Mouse (Mus musculus) intestine, embryonic 14.5 days (tissue): ENCODE measurements around the gene Plscr3. TPM values are rescaled to one million over a fixed set of nuclear protein-coding genes. Genes with fewer than 3 reads are reported as not detected.

ENCODE experiments used
- ATAC-seq: fragments of 200-750 bp; cut with Nextera tagmentation; replicated peaks from 2 replicates; pipeline ENCODE4 v1.8.0; 2017; ENCODE audit warnings: low read depth, moderate number of reproducible peaks, moderate TSS enrichment, moderate library complexity; ENCODE audit not compliant: low FRiP score, low TSS enrichment
- DNase-seq: peaks from one replicate; pipeline ENCODE4 v3.0.0-alpha.2; 2018; ENCODE audit warnings: low spot score
- H3K27ac ChIP-seq: fragments of 300-500 bp; sonication (generic); 2 replicates; pipeline ENCODE4 v1.5.1; 2014; ENCODE audit warnings: low read depth, mild to moderate bottlenecking, control low read depth
- H3K27me3 ChIP-seq: fragments of 300-500 bp; sonication (generic); replicated peaks from 2 replicates; pipeline ENCODE4 v1.6.1; 2014; ENCODE audit warnings: low read length, control low read depth; ENCODE audit not compliant: control insufficient read depth, insufficient read depth
- H3K36me3 ChIP-seq: fragments of 300-500 bp; sonication (generic); 2 replicates; pipeline ENCODE4 v1.6.1; 2014; ENCODE audit warnings: low read length, control low read depth; ENCODE audit not compliant: control insufficient read depth, insufficient read depth
- H3K4me1 ChIP-seq: fragments of 300-500 bp; sonication (generic); replicated peaks from 2 replicates; pipeline ENCODE4 v1.6.1; 2014; ENCODE audit warnings: low read length, control low read depth, mixed read lengths; ENCODE audit not compliant: control insufficient read depth, insufficient read depth
- H3K4me2 ChIP-seq: fragments of 300-500 bp; sonication (generic); 2 replicates; pipeline ENCODE4 v1.6.1; 2014; ENCODE audit warnings: low read length
- H3K4me3 ChIP-seq: fragments of 300-500 bp; sonication (generic); 2 replicates; pipeline ENCODE4 v1.5.1; 2014; ENCODE audit warnings: low read depth, low read length, control low read depth, mixed read lengths
- H3K9ac ChIP-seq: fragments of 300-500 bp; sonication (generic); 2 replicates; pipeline ENCODE4 v1.6.1; 2014; ENCODE audit warnings: mild to moderate bottlenecking, low read length
- H3K9me3 ChIP-seq: fragments of 300-500 bp; sonication (generic); 2 replicates; pipeline ENCODE4 v1.6.1; 2016; ENCODE audit warnings: low read length, control low read depth; ENCODE audit not compliant: control insufficient read depth
- WGBS: fragments of 180-500 bp; shearing (Covaris S2); extraction: QIAGEN DNeasy Blood & Tissue Kit; methylation state at CpG from one replicate; pipeline ENCODE4 v1.1.7; 2014; 5-methylcytosine and 5-hydroxymethylcytosine counted together
- polyA plus RNA-seq: library from polyadenylated mRNA; unstranded; fragments of >200 nt; fragmentation: Nextera tagmentation; extraction: Ambion mirVana; gene quantifications from 2 replicates; pipeline ENCODE4 v1.2.1, GENCODE M21; 2014

The Plscr3 gene
- polyA plus RNA-seq, 1 experiment from 2014 or later, result 92.1 TPM

GRCm38 (mm10) chr11:69818365-69818764, 27.8 kb upstream of the Plscr3 start, which contains the start of gene Spem2:
Spem2 (minus strand) TSS chr11:69818465.
- no peak within 1 kb of the TSS for H3K27ac ChIP-seq
- no peaks in the 10 kb centered on the region for H3K9me3 ChIP-seq
- no peak within 1 kb of the TSS for H3K4me2 ChIP-seq
- H3K27me3 ChIP-seq, result no peaks in the 10 kb centered on the region
- DNase-seq (no peak), ATAC-seq (no peak)
- H3K4me3 ChIP-seq, result no peak within 1 kb of the TSS
- no peak within 1 kb of the TSS for H3K9ac ChIP-seq
- 80% methylated on average over 2 of the region's 2 CpGs for WGBS
- H3K4me1 ChIP-seq, result no peaks in the 10 kb centered on the region
- no peaks in the 10 kb centered on the region for H3K36me3 ChIP-seq

GRCm38 (mm10) chr11:69818871-69819270, 27.3 kb upstream of the Plscr3 start:
- H3K27me3 ChIP-seq, result no peaks in the 10 kb centered on the region
- DNase-seq (no peak), ATAC-seq (no peak)
- 95% methylated on average over 8 of the region's 8 CpGs for WGBS
- H3K4me2 ChIP-seq, result no peak overlapping the region
- no peak overlapping the region for H3K27ac ChIP-seq
- no peaks in the 10 kb centered on the region for H3K4me1 ChIP-seq
- no peaks in the 10 kb centered on the region for H3K9me3 ChIP-seq
- no peak overlapping the region for H3K4me3 ChIP-seq
- no peak overlapping the region for H3K9ac ChIP-seq
- H3K36me3 ChIP-seq, result 0 out of 2 replicates have a peak, but pooled peaks cover under 1% of the 10 kb centered on the region

DNA sequence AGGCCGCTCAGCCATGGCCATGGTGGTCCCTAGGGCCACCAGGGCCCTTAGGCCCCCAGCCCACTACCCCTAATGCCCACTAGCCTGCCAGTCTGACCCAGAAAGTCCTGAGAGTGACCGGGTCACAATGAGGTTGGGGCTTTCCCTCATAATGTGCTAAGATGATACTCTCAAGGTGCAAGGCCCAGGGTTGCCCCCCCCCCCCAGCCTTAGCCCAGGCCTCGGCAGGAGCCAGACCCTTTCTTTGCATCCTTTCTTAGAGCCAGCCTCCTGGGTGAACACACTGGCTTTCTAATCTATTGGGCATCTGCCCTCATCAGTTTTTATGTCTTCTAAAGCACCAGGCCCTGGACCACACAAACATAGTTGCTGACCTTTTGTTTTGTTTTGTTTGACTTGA, 24.1 kb upstream of the Plscr3 start, which contains the start of gene Spem1:
Spem1 (minus strand) TSS at position 101 of the 400 bp plus-strand sequence.
- no peak within 1 kb of the TSS for H3K4me2 ChIP-seq
- H3K36me3 ChIP-seq, result peaks cover 32% of the 10 kb centered on the region
- WGBS, result 80% methylated on average over 3 of the region's 3 CpGs
- H3K9ac ChIP-seq, result no peak within 1 kb of the TSS
- H3K27ac ChIP-seq, result no peak within 1 kb of the TSS
- ATAC-seq (no peak), DNase-seq (no peak)
- H3K4me1 ChIP-seq, result no peaks in the 10 kb centered on the region
- no peaks in the 10 kb centered on the region for H3K9me3 ChIP-seq
- no peak within 1 kb of the TSS for H3K4me3 ChIP-seq
- H3K27me3 ChIP-seq, result no peaks in the 10 kb centered on the region

- ATAC-seq, result no peak
- no peaks in the 10 kb centered on the region for H3K9me3 ChIP-seq
- H3K27ac ChIP-seq, result no peak overlapping the region
- peaks cover 45% of the 10 kb centered on the region for H3K36me3 ChIP-seq
- DNase-seq, result no peak
- H3K27me3 ChIP-seq, result no peaks in the 10 kb centered on the region
- no peak overlapping the region for H3K9ac ChIP-seq
- no peaks in the 10 kb centered on the region for H3K4me1 ChIP-seq
- no peak overlapping the region for H3K4me2 ChIP-seq
- 87% methylated on average over 2 of the region's 2 CpGs for WGBS
- no peak overlapping the region for H3K4me3 ChIP-seq
Measured at GRCm38 (mm10) chr11:69823456-69823855, 22.7 kb upstream of the Plscr3 start.

DNA sequence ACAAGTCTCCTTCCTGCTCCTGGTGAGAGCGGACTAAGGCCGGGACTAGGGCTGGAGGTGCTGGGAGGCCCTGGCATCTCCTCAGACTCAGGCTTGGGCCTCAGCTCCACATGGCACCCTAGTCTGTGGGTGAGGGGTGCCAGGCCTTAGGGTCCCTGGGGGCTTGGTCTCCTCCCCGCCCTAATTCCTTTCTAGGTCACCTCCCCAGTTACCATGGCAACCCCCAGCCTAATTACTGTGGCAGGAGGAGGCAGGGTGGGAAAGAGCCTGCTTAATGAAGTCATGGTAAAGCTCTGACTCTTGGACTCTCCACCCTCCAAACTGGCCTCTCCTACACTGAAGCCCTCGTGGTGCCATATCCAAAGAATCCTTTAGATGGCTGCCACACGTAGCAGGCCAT, 17.3 kb upstream of the Plscr3 start:
- Histone ChIP-seq H3K36me3 (peaks cover 67% of the 10 kb centered on the region), H3K4me1 (0 out of 2 replicates have a peak, but pooled peaks cover 4% of the 10 kb centered on the region), H3K4me2 (no peak overlapping the region), H3K27ac (no peak overlapping the region), H3K27me3 (no peaks in the 10 kb centered on the region), H3K9ac (no peak overlapping the region), H3K9me3 (no peaks in the 10 kb centered on the region), H3K4me3 (no peak overlapping the region)
- no peak for DNase-seq
- no peak; the same call in 1 of the 2 replicates for ATAC-seq
- 65% methylated on average over 5 of the region's 5 CpGs for WGBS

GRCm38 (mm10) chr11:69833554-69833953, 12.6 kb upstream of the Plscr3 start:
- peak overlapping the region; percentile 60; the same call in 1 of the 2 replicates for H3K9ac ChIP-seq
- 0 out of 2 replicates have a peak overlapping the region, but pooled peaks have one; percentile 11 for H3K27ac ChIP-seq
- no peaks in the 10 kb centered on the region for H3K9me3 ChIP-seq
- ATAC-seq (no peak), DNase-seq (no peak)
- peak overlapping the region; percentile 79 for H3K4me3 ChIP-seq
- peak overlapping the region; percentile 77 for H3K4me2 ChIP-seq
- H3K4me1 ChIP-seq, result peaks cover 25% of the 10 kb centered on the region
- H3K36me3 ChIP-seq, result peaks cover 22% of the 10 kb centered on the region
- 55% methylated on average over 8 of the region's 8 CpGs for WGBS
- no peaks in the 10 kb centered on the region for H3K27me3 ChIP-seq

GRCm38 (mm10) chr11:69834001-69834549, 12.1 kb upstream of the Plscr3 start:
- H3K27me3 ChIP-seq, result no peaks in the 10 kb centered on the region
- ATAC-seq (no peak), DNase-seq (peak; percentile 70)
- peak overlapping the region; percentile 79 for H3K4me3 ChIP-seq
- peak overlapping the region; percentile 60 for H3K9ac ChIP-seq
- 16% methylated on average over 31 of the region's 48 CpGs for WGBS
- H3K27ac ChIP-seq, result peak overlapping the region; percentile 11; the same call in 1 of the 2 replicates
- H3K4me1 ChIP-seq, result peaks cover 28% of the 10 kb centered on the region
- no peaks in the 10 kb centered on the region for H3K9me3 ChIP-seq
- H3K36me3 ChIP-seq, result peaks cover 20% of the 10 kb centered on the region
- peak overlapping the region; percentile 77 for H3K4me2 ChIP-seq

GRCm38 (mm10) chr11:69835326-69835965, 10.7 kb upstream of the Plscr3 start:
- peaks cover 20% of the 10 kb centered on the region for H3K36me3 ChIP-seq
- H3K4me1 ChIP-seq, result peaks cover 32% of the 10 kb centered on the region
- DNase-seq, result no peak
- no peaks in the 10 kb centered on the region for H3K27me3 ChIP-seq
- WGBS, result 19% methylated on average over 9 of the region's 9 CpGs
- ATAC-seq, result no peak
- no peak overlapping the region for H3K27ac ChIP-seq
- peak overlapping the region; percentile 79 for H3K4me3 ChIP-seq
- no peaks in the 10 kb centered on the region for H3K9me3 ChIP-seq
- no peak overlapping the region for H3K9ac ChIP-seq
- H3K4me2 ChIP-seq, result peak overlapping the region; percentile 77

DNA sequence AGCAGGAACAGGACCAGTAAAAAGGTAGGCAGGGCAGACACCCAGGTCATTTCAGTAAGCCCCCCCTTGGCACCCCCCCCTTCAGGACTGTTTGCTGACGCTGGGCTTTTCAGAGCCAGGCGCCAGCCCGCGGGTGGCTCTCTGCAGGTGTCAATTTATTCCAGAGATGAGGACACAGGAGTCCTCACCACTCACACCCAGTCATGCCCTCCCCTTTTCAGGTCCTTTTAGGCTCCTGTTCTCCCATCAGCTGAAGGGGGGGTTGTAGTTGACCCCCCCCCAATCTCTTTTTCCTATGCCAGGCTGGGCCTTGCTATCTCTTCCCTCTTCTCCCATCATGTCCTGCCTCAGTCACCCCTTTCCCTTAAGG, 10.2 kb upstream of the Plscr3 start:
- Histone ChIP-seq H3K27me3 (no peaks in the 10 kb centered on the region), H3K36me3 (peaks cover 20% of the 10 kb centered on the region), H3K9me3 (no peaks in the 10 kb centered on the region), H3K27ac (no peak overlapping the region), H3K4me3 (peak overlapping the region; percentile 79), H3K4me1 (peaks cover 32% of the 10 kb centered on the region), H3K9ac (no peak overlapping the region), H3K4me2 (peak overlapping the region; percentile 77)
- DNase-seq, result no peak
- no peak for ATAC-seq
- WGBS, result 19% methylated on average over 4 of the region's 4 CpGs
